Mouse (Mus musculus) bone marrow, adult 2 months (tissue): ENCODE results near the gene Fam199x.

Source experiments
- CTCF ChIP-seq: fragments of 200-500 bp; IDR thresholded peaks from 2 replicates; pipeline ENCODE4 v1.5.1; 2011; ENCODE audit warnings: low read length, control low read depth; ENCODE audit not compliant: control insufficient read depth, insufficient read depth
- POLR2A ChIP-seq: fragments of 200-500 bp; IDR thresholded peaks from 2 replicates; pipeline ENCODE4 v1.6.1; 2011; ENCODE audit warnings: low read depth, mild to moderate bottlenecking, control low read depth, low read length, borderline replicate concordance; ENCODE audit not compliant: control insufficient read depth

DNA sequence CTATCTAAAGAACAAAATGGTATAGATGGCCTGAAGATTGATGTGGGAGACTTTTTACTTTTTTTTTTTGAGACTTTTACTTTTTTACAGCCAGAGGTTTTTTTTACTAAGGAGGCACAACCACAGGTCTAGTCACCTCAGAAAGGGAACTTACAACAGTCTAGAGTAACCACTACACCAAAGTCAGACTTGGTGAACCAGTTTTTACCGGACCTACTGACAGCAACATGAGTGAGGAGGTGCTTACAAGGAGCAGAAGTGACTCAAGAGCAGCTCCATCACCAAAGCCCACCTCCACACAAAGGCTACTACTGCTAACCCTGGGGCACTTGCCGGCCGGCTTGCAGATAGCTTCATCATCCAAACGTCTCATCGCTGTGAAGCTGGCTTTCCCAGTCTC is 17.7 kb upstream of the Fam199x start:
- no peak for TF ChIP-seq CTCF
- no peak for TF ChIP-seq POLR2A
